In the genomic region with DNA sequence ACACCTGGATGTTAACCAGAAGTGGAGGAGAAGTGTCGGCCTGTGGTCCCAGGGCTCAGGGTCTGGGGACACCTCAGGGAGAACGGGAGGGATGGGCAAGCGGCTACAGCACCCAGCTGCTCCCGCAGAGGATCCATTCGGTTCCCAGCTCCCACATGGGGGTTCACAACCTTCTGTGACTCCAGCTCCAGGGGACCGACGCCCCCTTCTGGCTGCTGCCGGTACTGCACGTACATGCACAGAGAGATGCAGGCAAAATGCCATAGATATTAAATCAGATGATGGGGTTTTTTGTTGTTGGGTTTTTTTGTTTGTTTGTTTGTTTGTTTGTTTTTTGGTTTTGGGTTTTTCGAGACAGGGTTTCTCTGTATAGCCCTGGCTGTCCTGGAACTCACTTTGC, we compare ENCODE assay signal across 10 mouse cellular contexts. TPM values are rescaled to one million over a fixed set of nuclear protein-coding genes. Genes with fewer than 3 reads are reported as not detected.
A peak's percentile ranks its signal among the peaks of the same experiment; 100 is the strongest.
DNase-seq lines count a peak whose midpoint lies in the region; ATAC-seq and TF ChIP-seq lines count a peak whose summit lies in the region.
"Had no signal": no experiment of that assay in that cellular context is flagged by ENCODE, and none has a peak within 500 bp of the region (broad histone marks: within the 10 kb centered on the region; RNA-seq: fewer than 3 reads in every experiment).

No protein-coding gene starts in this region.

- in situ Hi-C loops in CH12.LX (cut with MboI; ENCODE audit: low pct_ligation_motif_present, low pct_unique_long_range_greater_than_20kb, low sequenced_read_pairs) = no loop called here

- dilution Hi-C loops in CH12.LX (cut with MboI; ENCODE audit: extremely low pct_ligation_motif_present, extremely low pct_unique_long_range_greater_than_20kb, low sequenced_read_pairs) = no loop called here

- WGBS in liver, embryonic 12.5 days (ENCODE audit: insufficient replicate concordance) = 44% methylated on average over 10 of the region's 10 CpGs
- 49% methylated on average over 10 of the region's 10 CpGs for WGBS in lung, postnatal 0 days

- H3K4me1 ChIP-seq in liver, embryonic 12.5 days = no peaks in the 10 kb centered on the region
- peaks cover 0 to 2% of the 10 kb centered on the region in 2 experiments; a peak in 2 of 4 replicates for H3K4me1 ChIP-seq in CH12.LX (ENCODE audit: control insufficient read depth in 1 of 2, insufficient read depth in 2 of 2)
- no peaks in the 10 kb centered on the region for H3K4me1 ChIP-seq in lung, postnatal 0 days (ENCODE audit: insufficient read depth, low read depth, low read length)
- H3K4me1 ChIP-seq: lung, embryonic 15.5 days had no signal

- peak; percentile 63 to 80 for DNase-seq in cerebellum, postnatal 10 days
- DNase-seq in cerebellum, adult 9-10 months = no peak
- DNase-seq in liver (peak; percentile 52), CH12.LX (ENCODE audit: extremely low read depth) (no peak)
- no peak for DNase-seq in lung, postnatal 0 days (ENCODE audit: low spot score)
- DNase-seq in right cerebral cortex, postnatal 25 days = no peak
- DNase-seq in cerebellum, adult 9-11 months = no peak
- DNase-seq: cerebellum, adult 11 months had no signal

- H3K27me3 ChIP-seq in liver, embryonic 12.5 days (replicated peaks) = peaks cover 13% of the 10 kb centered on the region
- H3K27me3 ChIP-seq in CH12.LX (replicated peaks) = no peaks in the 10 kb centered on the region
- no peaks in the 10 kb centered on the region for H3K27me3 ChIP-seq in lung, postnatal 0 days (replicated peaks; ENCODE audit: insufficient read depth, low read length)
- H3K27me3 ChIP-seq: lung, embryonic 15.5 days had no signal

- 0 out of 2 replicates have a peak, but pooled peaks cover 3% of the 10 kb centered on the region for H3K9me3 ChIP-seq in liver, embryonic 12.5 days (replicated peaks)
- H3K9me3 ChIP-seq in CH12.LX (replicated peaks; ENCODE audit: low read length) = peaks cover 9% of the 10 kb centered on the region
- no peaks in the 10 kb centered on the region for H3K9me3 ChIP-seq in lung, postnatal 0 days (ENCODE audit: low read length)
- H3K9me3 ChIP-seq: lung, embryonic 15.5 days had no signal

- H3K4me3 ChIP-seq in liver, embryonic 12.5 days = no peak overlapping the region
- H3K4me3 ChIP-seq in CH12.LX (replicated peaks in 1 of 3; ENCODE audit: low read depth in 2 of 3, low read length in 2 of 3, poor library complexity in 1 of 3) = no peak overlapping the region
- H3K4me3 ChIP-seq in lung, postnatal 0 days (ENCODE audit: low read depth, low read length) = no peak overlapping the region
- H3K4me3 ChIP-seq: lung, embryonic 15.5 days had no signal

- TF ChIP-seq CTCF in CH12.LX (conservative IDR thresholded peaks at IDR 0.05 in 1 of 2, IDR thresholded peaks at IDR 0.05 in 1 of 2; ENCODE audit: low read depth in 2 of 2, low read length in 2 of 2) = peak; percentile 47 to 50; a peak in 3 of 4 replicates
- peak; percentile 68 for TF ChIP-seq CTCF in lung, postnatal 0 days (IDR thresholded peaks at IDR 0.05)

- no peak overlapping the region for H3K4me2 ChIP-seq in liver, embryonic 12.5 days
- H3K4me2 ChIP-seq in CH12.LX (ENCODE audit: insufficient read depth, low read depth, poor library complexity, severe bottlenecking) = no peak overlapping the region
- H3K4me2 ChIP-seq in lung, postnatal 0 days (replicated peaks; ENCODE audit: low read depth, low read length) = no peak overlapping the region
- H3K4me2 ChIP-seq: lung, embryonic 15.5 days had no signal

- TF ChIP-seq RAD21 in CH12.LX (IDR thresholded peaks at IDR 0.05; ENCODE audit: low read depth, low read length) = no peak

- no peak overlapping the region for H3K9ac ChIP-seq in liver, embryonic 12.5 days
- no peak overlapping the region for H3K9ac ChIP-seq in CH12.LX (ENCODE audit: insufficient read depth, low read depth)
- H3K9ac ChIP-seq in lung, postnatal 0 days (replicated peaks; ENCODE audit: low read depth) = no peak overlapping the region
- H3K9ac ChIP-seq: lung, embryonic 15.5 days had no signal

- H3K79me2 ChIP-seq in CH12.LX (replicated peaks; ENCODE audit: control insufficient read depth, extremely low read depth, insufficient read depth, poor library complexity, severe bottlenecking) = no peaks in the 10 kb centered on the region

- TF ChIP-seq EP300 in CH12.LX (IDR thresholded peaks at IDR 0.05; ENCODE audit: low read length) = no peak
- TF ChIP-seq EP300 in lung, postnatal 0 days (IDR thresholded peaks at IDR 0.05) = no peak

- no peak overlapping the region for H3K27ac ChIP-seq in liver, embryonic 12.5 days
- H3K27ac ChIP-seq in CH12.LX (ENCODE audit: insufficient read depth, low read depth) = no peak overlapping the region
- H3K27ac ChIP-seq in lung, postnatal 0 days (ENCODE audit: low read length) = no peak overlapping the region
- H3K27ac ChIP-seq: lung, embryonic 15.5 days had no signal

- no peak for ATAC-seq in liver, embryonic 12.5 days
- no peak for ATAC-seq in lung, postnatal 0 days

- peaks cover 28% of the 10 kb centered on the region for H3K36me3 ChIP-seq in liver, embryonic 12.5 days
- peaks cover 17 to 28% of the 10 kb centered on the region in 2 experiments for H3K36me3 ChIP-seq in CH12.LX (replicated peaks in 1 of 2; ENCODE audit: control insufficient read depth in 1 of 2, insufficient read depth in 1 of 2, low read length in 1 of 2)
- H3K36me3 ChIP-seq in lung, postnatal 0 days (ENCODE audit: insufficient read depth, low read length) = peaks cover 19% of the 10 kb centered on the region; the same call in 1 of the 2 replicates

- no peak for TF ChIP-seq POLR2A in CH12.LX (IDR thresholded peaks at IDR 0.05; ENCODE audit: low read depth, low read length)

TF ChIP-seq in CH12.LX, 34 proteins besides CTCF, POLR2A, EP300 and RAD21:
- no peak for TF ChIP-seq USF2 (conservative IDR thresholded peaks at IDR 0.05; ENCODE audit: low read depth, low read length)
- no peak for TF ChIP-seq IRF4 (IDR thresholded peaks at IDR 0.05; ENCODE audit: low read depth, low read length)
- no peak for TF ChIP-seq RCOR1 (conservative IDR thresholded peaks at IDR 0.05; ENCODE audit: low read depth, low read length)

RNA-seq across cellular contexts. Expression of gene Mex3d, which starts 9.7 kb away (rescaled TPM):
- 2.1 TPM in 2 replicates for polyA plus RNA-seq in liver, embryonic 12.5 days (2016; fragmentation: Nextera tagmentation; extraction: Ambion mirVana)
- total RNA-seq in CH12.LX (2012; rRNA removed) = 8.4 and 8.5 TPM in 2 replicates
- total RNA-seq in CH12.LX (2014; rRNA removed) = 4.9 and 6.6 TPM in 2 replicates
- polyA plus RNA-seq in CH12.LX (2012; ENCODE audit: insufficient read length, low read depth) = 4.7 and 5.9 TPM in 2 replicates
- polyA plus RNA-seq in lung, postnatal 0 days (2015; fragmentation: Nextera tagmentation; extraction: Ambion mirVana) = 6.0 and 6.3 TPM in 2 replicates

RNA-seq across cellular contexts. Expression of gene Plk5, which starts 21.5 kb away (rescaled TPM):
- 0.06 and 0.10 TPM in 2 replicates for polyA plus RNA-seq in liver, embryonic 12.5 days (2016; fragmentation: Nextera tagmentation; extraction: Ambion mirVana)
- not detected in 2 replicates for total RNA-seq in CH12.LX (2012; rRNA removed)
- total RNA-seq in CH12.LX (2014; rRNA removed) = not detected in 2 replicates
- not detected in 2 replicates for polyA plus RNA-seq in CH12.LX (2012; ENCODE audit: insufficient read length, low read depth)
- polyA plus RNA-seq in lung, postnatal 0 days (2015; fragmentation: Nextera tagmentation; extraction: Ambion mirVana) = 1.00 and 1.0 TPM in 2 replicates

RNA-seq across cellular contexts. Expression of gene Mbd3, which starts 21.6 kb away (rescaled TPM):
- polyA plus RNA-seq in liver, embryonic 12.5 days (2016; fragmentation: Nextera tagmentation; extraction: Ambion mirVana) = 134 and 140 TPM in 2 replicates
- 61.9 and 67.0 TPM in 2 replicates for total RNA-seq in CH12.LX (2012; rRNA removed)
- 48.7 and 51.5 TPM in 2 replicates for total RNA-seq in CH12.LX (2014; rRNA removed)
- 131 and 133 TPM in 2 replicates for polyA plus RNA-seq in CH12.LX (2012; ENCODE audit: insufficient read length, low read depth)
- 90.6 and 90.7 TPM in 2 replicates for polyA plus RNA-seq in lung, postnatal 0 days (2015; fragmentation: Nextera tagmentation; extraction: Ambion mirVana)

RNA-seq across cellular contexts. Expression of gene Uqcr11, which starts 28.9 kb away (rescaled TPM):
- 594 and 628 TPM in 2 replicates for polyA plus RNA-seq in liver, embryonic 12.5 days (2016; fragmentation: Nextera tagmentation; extraction: Ambion mirVana)
- 466 and 529 TPM in 2 replicates for total RNA-seq in CH12.LX (2012; rRNA removed)
- 442 and 444 TPM in 2 replicates for total RNA-seq in CH12.LX (2014; rRNA removed)
- 206 and 248 TPM in 2 replicates for polyA plus RNA-seq in CH12.LX (2012; ENCODE audit: insufficient read length, low read depth)
- polyA plus RNA-seq in lung, postnatal 0 days (2015; fragmentation: Nextera tagmentation; extraction: Ambion mirVana) = 511 and 651 TPM in 2 replicates

RNA-seq across cellular contexts. Expression of gene Adamtsl5, which starts 29.5 kb away (rescaled TPM):
- polyA plus RNA-seq in liver, embryonic 12.5 days (2016; fragmentation: Nextera tagmentation; extraction: Ambion mirVana) = 2.4 and 2.9 TPM in 2 replicates
- total RNA-seq in CH12.LX (2012; rRNA removed) (0.38 and 0.55 TPM in 2 replicates), CH12.LX (2014; rRNA removed) (0.16 and 0.27 TPM in 2 replicates)
- polyA plus RNA-seq in CH12.LX (2012; ENCODE audit: insufficient read length, low read depth) = 0.07 and 0.16 TPM in 2 replicates
- 6.4 and 7.3 TPM in 2 replicates for polyA plus RNA-seq in lung, postnatal 0 days (2015; fragmentation: Nextera tagmentation; extraction: Ambion mirVana)

Comparison
In these comparisons a context has a peak if more than half of its experiments do, and no peak if none do; other contexts are left out.
1. DNase-seq: peak in cerebellum, postnatal 10 days (2 of 2) and liver (single experiment); none in cerebellum, adult 9-10 months (single experiment), CH12.LX (single experiment), lung, postnatal 0 days (single experiment), right cerebral cortex, postnatal 25 days (single experiment) and cerebellum, adult 9-11 months (single experiment).